Mouse (Mus musculus) liver, embryonic 14.5 days (tissue): ENCODE measurements around the gene A230050P20Rik. TPM values are rescaled to one million over a fixed set of nuclear protein-coding genes. Genes with fewer than 3 reads are reported as not detected.

ENCODE experiments used
- ATAC-seq: fragments of 200-750 bp; cut with Nextera tagmentation; 2 replicates; pipeline ENCODE4 v1.8.0; 2017; ENCODE audit warnings: moderate number of reproducible peaks, mild to moderate bottlenecking, moderate library complexity; ENCODE audit not compliant: insufficient read depth
- DNase-seq, 3 experiments: peaks; one replicate each; pipeline ENCODE4 v3.0.0-alpha.2; 2012 to 2013; ENCODE audit warnings: low read depth in 3 of 3, low spot score in 3 of 3
- H3K27ac ChIP-seq: fragments of 300-500 bp; sonication (generic); 2 replicates; pipeline ENCODE4 v1.5.1; 2014; ENCODE audit warnings: moderate library complexity, mild to moderate bottlenecking, control low read depth, inconsistent platforms
- H3K27me3 ChIP-seq: fragments of 300-500 bp; sonication (generic); 2 replicates; pipeline ENCODE4 v1.6.1; 2014; ENCODE audit warnings: mild to moderate bottlenecking, low read length, moderate library complexity; ENCODE audit not compliant: control insufficient read depth, insufficient read depth
- H3K36me3 ChIP-seq: fragments of 300-500 bp; sonication (generic); replicated peaks from 2 replicates; pipeline ENCODE4 v1.6.1; 2014; ENCODE audit warnings: low read depth; ENCODE audit not compliant: control insufficient read depth, insufficient read depth
- H3K4me1 ChIP-seq, 2 experiments: fragments of 200-500 bp in 1 of 2; fragments of 300-500 bp in 1 of 2; sonication (generic) in 1 of 2; replicated peaks; 2 replicates each; pipeline ENCODE4 v1.6.1; 2012 to 2014; ENCODE audit warnings: antibody characterized with exemption in 1 of 2, inconsistent platforms in 1 of 2, low read length in 1 of 2; ENCODE audit not compliant: control insufficient read depth in 2 of 2, insufficient read depth in 2 of 2
- H3K4me2 ChIP-seq: fragments of 300-500 bp; sonication (generic); 2 replicates; pipeline ENCODE4 v1.6.1; 2014; ENCODE audit warnings: low read depth, mild to moderate bottlenecking, control low read depth, moderate library complexity
- H3K4me3 ChIP-seq, 2 experiments: fragments of 200-500 bp in 1 of 2; fragments of 300-500 bp in 1 of 2; sonication (generic) in 1 of 2; 2 replicates each; pipeline ENCODE4 v1.5.1; 2012 to 2014; ENCODE audit warnings: low read depth in 2 of 2, low read length in 2 of 2, mild to moderate bottlenecking in 2 of 2, control low read depth in 1 of 2, inconsistent platforms in 1 of 2, moderate library complexity in 1 of 2; ENCODE audit not compliant: insufficient read depth in 1 of 2
- H3K9ac ChIP-seq: fragments of 300-500 bp; sonication (generic); replicated peaks from 2 replicates; pipeline ENCODE4 v1.6.1; 2014; ENCODE audit warnings: mild to moderate bottlenecking, control low read depth, moderate library complexity
- H3K9me3 ChIP-seq: fragments of 300-500 bp; sonication (generic); 2 replicates; pipeline ENCODE4 v1.6.1; 2016; ENCODE audit warnings: low read length, mixed read lengths; ENCODE audit not compliant: control insufficient read depth
- CTCF ChIP-seq: IDR thresholded peaks from 2 replicates; pipeline ENCODE4 v1.5.1; 2016; ENCODE audit warnings: antibody characterized with exemption, low read depth, control low read depth
- EP300 ChIP-seq: IDR thresholded peaks from 2 replicates; pipeline ENCODE4 v1.6.1; 2016; ENCODE audit warnings: antibody characterized with exemption, low read depth
- WGBS: fragments of 180-500 bp; shearing (Covaris S2); extraction: QIAGEN DNeasy Blood & Tissue Kit; methylation state at CpG from one replicate; pipeline ENCODE4 v1.1.7; 2014; ENCODE audit not compliant: insufficient replicate concordance; 5-methylcytosine and 5-hydroxymethylcytosine counted together
- polyA plus RNA-seq, 2 experiments: library from polyadenylated mRNA; depleted of rRNA in 1 of 2; stranded (reverse) in 1 of 2; unstranded in 1 of 2; fragments of >200 nt; fragmentation: Nextera tagmentation in 1 of 2; extraction: Ambion mirVana in 1 of 2; gene quantifications; 2 replicates each; pipeline versions ENCODE4 v1.2.1 to v1.2.3; 2012 to 2014

Gene A230050P20Rik
- polyA plus RNA-seq, 2 experiments, result 1.1 to 11.5 TPM

GRCm38 (mm10) chr9:20872991-20873390, 4.5 kb downstream of the A230050P20Rik start:
- ATAC-seq, result no peak
- Histone ChIP-seq H3K4me3 (no peak overlapping the region), H3K4me2 (no peak overlapping the region), H3K4me1 (peaks cover 0 to 6% of the 10 kb centered on the region in 2 experiments; a peak in 3 of 4 replicates), H3K27ac (no peak overlapping the region), H3K27me3 (peaks cover 11% of the 10 kb centered on the region), H3K9me3 (no peaks in the 10 kb centered on the region), H3K36me3 (no peaks in the 10 kb centered on the region), H3K9ac (no peak overlapping the region)
- DNase-seq, result no peak
- WGBS, result 76% methylated on average over 10 of the region's 10 CpGs
- no peak for TF ChIP-seq CTCF
- TF ChIP-seq EP300, result no peak

GRCm38 (mm10) chr9:20873521-20873920, 5.1 kb downstream of the A230050P20Rik start:
- ATAC-seq (no peak), DNase-seq (no peak)
- WGBS, result 77% methylated on average over 12 of the region's 12 CpGs
- Histone ChIP-seq H3K27ac (no peak overlapping the region), H3K4me2 (no peak overlapping the region), H3K36me3 (no peaks in the 10 kb centered on the region), H3K4me3 (no peak overlapping the region), H3K27me3 (peaks cover 8% of the 10 kb centered on the region), H3K4me1 (peaks cover 0 to 4% of the 10 kb centered on the region in 2 experiments; a peak in 3 of 4 replicates), H3K9ac (no peak overlapping the region), H3K9me3 (no peaks in the 10 kb centered on the region)
- TF ChIP-seq CTCF (no peak), EP300 (no peak)

- no peak overlapping the region for H3K27ac ChIP-seq
- peaks cover 4 to 6% of the 10 kb centered on the region in 2 experiments for H3K4me1 ChIP-seq
- H3K9ac ChIP-seq, result no peak overlapping the region
- no peak overlapping the region for H3K4me3 ChIP-seq
- no peaks in the 10 kb centered on the region for H3K27me3 ChIP-seq
- H3K36me3 ChIP-seq, result no peaks in the 10 kb centered on the region
- H3K4me2 ChIP-seq, result no peak overlapping the region
- ATAC-seq (no peak), DNase-seq (no peak)
- H3K9me3 ChIP-seq, result no peaks in the 10 kb centered on the region
- 63% methylated on average over 23 of the region's 23 CpGs for WGBS
- TF ChIP-seq CTCF (no peak), EP300 (no peak)
Observed at GRCm38 (mm10) chr9:20875021-20875790, 6.8 kb downstream of the A230050P20Rik start.

- DNase-seq (no peak), ATAC-seq (no peak)
- Histone ChIP-seq H3K9ac (no peak overlapping the region), H3K4me3 (no peak overlapping the region), H3K9me3 (no peaks in the 10 kb centered on the region), H3K4me2 (no peak overlapping the region), H3K27me3 (no peaks in the 10 kb centered on the region), H3K27ac (no peak overlapping the region), H3K4me1 (peaks cover 4 to 6% of the 10 kb centered on the region in 2 experiments), H3K36me3 (no peaks in the 10 kb centered on the region)
- TF ChIP-seq EP300, result no peak
- no peak for TF ChIP-seq CTCF
- 57% methylated on average over 9 of the region's 9 CpGs for WGBS
Observed at GRCm38 (mm10) chr9:20876318-20877117, 8.1 kb downstream of the A230050P20Rik start.
